Mouse (Mus musculus): Measurements from ENCODE around the gene Pom121l12. TPM values are rescaled to one million over a fixed set of nuclear protein-coding genes. Genes with fewer than 3 reads are reported as not detected.

Gene Pom121l12
- not detected for total RNA-seq (2021)
- long read RNA-seq = 0 reads

GRCm38 (mm10) chr11:14598976-14599375 is at the start of gene Pom121l12:
Gene Pom121l12 (plus strand): TSS chr11:14599276.
- DNase-seq (ENCODE audit: low spot score in 2 of 2) = no peak

DNA sequence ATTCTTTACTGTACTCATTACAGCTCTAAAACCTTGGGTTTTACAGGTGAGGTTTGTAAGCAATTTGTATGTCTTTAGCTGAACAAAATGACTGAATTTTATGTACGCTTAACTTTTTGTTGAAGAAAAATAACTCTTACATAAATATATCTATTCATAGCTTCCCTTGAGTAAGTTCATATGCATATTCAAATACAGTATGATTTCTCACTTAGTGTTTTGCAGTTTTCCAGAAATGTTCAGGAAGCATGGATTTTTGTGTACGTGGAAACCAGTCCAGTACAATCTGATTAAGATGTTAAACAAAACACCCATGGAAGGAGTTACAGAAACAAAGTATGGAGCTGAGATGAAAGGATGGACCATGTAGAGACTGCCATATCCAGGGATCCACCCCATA is 12.8 kb downstream of the Pom121l12 start:
- no peak for DNase-seq (ENCODE audit: low spot score in 2 of 2)

All from layer of hippocampus, postnatal 10 days (tissue).